Mouse (Mus musculus) olfactory bulb, adult 2 months (tissue): Measurements from ENCODE around the gene 2310079G19Rik. TPM values are rescaled to one million over a fixed set of nuclear protein-coding genes. Genes with fewer than 3 reads are reported as not detected.

Experiments used
- H3K27ac ChIP-seq: fragments of 200-500 bp; 2 replicates; pipeline ENCODE4 v1.5.1; 2012; ENCODE audit warnings: low read depth, low read length; ENCODE audit not compliant: insufficient read depth
- H3K4me1 ChIP-seq: fragments of 200-500 bp; 2 replicates; pipeline ENCODE4 v1.6.1; 2012; ENCODE audit warnings: low read length; ENCODE audit not compliant: control insufficient read depth, insufficient read depth
- H3K4me3 ChIP-seq: fragments of 200-500 bp; 2 replicates; pipeline ENCODE4 v1.5.1; 2012; ENCODE audit warnings: mild to moderate bottlenecking, low read depth, low read length, moderate library complexity; ENCODE audit not compliant: insufficient read depth
- CTCF ChIP-seq: fragments of 200-500 bp; IDR thresholded peaks from 2 replicates; pipeline ENCODE4 v1.5.1; 2012; ENCODE audit warnings: low read depth, mild to moderate bottlenecking, low read length, moderate library complexity; ENCODE audit not compliant: insufficient read depth
- POLR2A ChIP-seq: fragments of 200-500 bp; IDR thresholded peaks from 2 replicates; pipeline ENCODE4 v1.6.1; 2012; ENCODE audit warnings: mild to moderate bottlenecking, low read depth, low read length, moderate library complexity; ENCODE audit not compliant: insufficient read depth
- WGBS: fragments of 180-500 bp; shearing (Covaris S2); methylation state at CpG from one replicate; pipeline ENCODE4 v1.1.7; 2018; 5-methylcytosine and 5-hydroxymethylcytosine counted together
- polyA plus RNA-seq: library from polyadenylated mRNA; stranded (reverse); fragments of >200 nt; gene quantifications from 2 replicates; pipeline ENCODE4 v1.2.4, GENCODE M21; 2012; ENCODE audit warnings: low replicate concordance; ENCODE audit not compliant: missing spikeins, insufficient read depth, insufficient read length

2310079G19Rik gene
- polyA plus RNA-seq: not detected in 2 replicates

DNA sequence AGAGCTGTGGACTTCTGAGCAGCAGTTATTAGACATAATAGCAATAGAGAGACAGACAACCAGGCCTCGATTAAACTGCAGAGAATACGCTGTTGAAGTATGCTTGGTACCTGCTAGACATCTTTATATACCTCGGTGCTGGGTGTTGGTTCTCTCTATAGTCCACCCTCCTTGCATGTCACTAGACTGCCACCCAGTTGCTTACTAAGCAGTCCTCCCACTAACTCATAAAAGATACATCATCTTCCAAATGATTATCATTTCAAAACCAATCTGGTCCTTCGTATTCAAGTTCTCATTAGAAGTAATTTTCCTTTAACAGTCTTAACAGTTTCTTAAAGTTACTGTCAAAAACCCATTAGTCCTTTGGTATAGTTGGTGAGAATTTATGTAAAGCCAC lies at the start of gene 2310079G19Rik:
Gene 2310079G19Rik (minus strand): TSS at position 101 of the 400 bp plus-strand sequence.
- TF ChIP-seq POLR2A: no peak
- TF ChIP-seq CTCF: no peak
- no peak within 1 kb of the TSS for H3K27ac ChIP-seq
- WGBS: 97% methylated on average over 4 of the region's 4 CpGs
- H3K4me1 ChIP-seq: no peaks in the 10 kb centered on the region
- H3K4me3 ChIP-seq: no peak within 1 kb of the TSS

DNA sequence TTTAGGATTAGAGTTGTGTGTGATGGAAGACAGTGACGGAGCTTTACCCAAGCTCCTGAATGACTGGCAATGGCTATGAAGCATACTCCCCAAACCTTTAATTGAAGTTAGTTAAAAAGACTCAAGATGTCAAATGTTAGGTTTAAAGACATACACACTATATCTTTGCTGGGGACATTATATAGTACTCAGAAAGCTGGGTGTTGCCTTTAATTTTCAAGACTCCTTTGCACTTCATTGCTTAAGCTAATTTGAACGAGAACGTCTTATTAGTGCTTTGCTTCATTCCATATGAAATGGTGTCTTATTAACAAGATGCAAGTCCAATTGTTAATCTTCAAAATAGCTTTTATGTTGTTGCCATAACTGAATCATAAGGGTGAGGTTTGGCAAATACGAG lies 44.1 kb upstream of the 2310079G19Rik start, which contains the start of gene Krtap27-1:
Gene Krtap27-1 (minus strand): TSS at position 101 of the 400 bp plus-strand sequence.
- Histone ChIP-seq H3K27ac (no peak within 1 kb of the TSS), H3K4me3 (no peak within 1 kb of the TSS), H3K4me1 (no peaks in the 10 kb centered on the region)
- 82% methylated on average over 4 of the region's 4 CpGs for WGBS
- TF ChIP-seq CTCF (no peak), POLR2A (no peak)

DNA sequence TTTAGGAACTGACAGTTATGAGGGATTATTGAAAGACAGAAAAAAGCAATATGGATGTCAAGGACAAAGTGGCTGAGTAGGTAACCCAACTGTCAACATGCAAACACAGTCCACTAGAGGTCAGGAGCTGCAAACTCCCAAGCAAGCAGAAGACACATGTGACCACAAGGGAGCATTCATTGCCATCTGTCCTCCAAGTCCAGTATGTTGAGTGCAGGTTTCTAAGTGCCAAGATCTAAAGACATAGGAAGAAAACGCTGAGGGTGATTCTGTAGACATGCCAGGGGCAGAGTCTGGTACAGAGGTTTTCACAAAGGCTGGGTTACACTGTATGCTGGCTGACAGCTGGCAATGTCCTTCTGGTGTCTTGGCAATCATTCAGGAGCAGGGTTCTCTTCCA lies 30.0 kb upstream of the 2310079G19Rik start:
- TF ChIP-seq CTCF (no peak), POLR2A (no peak)
- 9% methylated on average over 1 of the region's 1 CpGs for WGBS
- H3K4me3 ChIP-seq: no peak overlapping the region
- no peaks in the 10 kb centered on the region for H3K4me1 ChIP-seq
- no peak overlapping the region for H3K27ac ChIP-seq

DNA sequence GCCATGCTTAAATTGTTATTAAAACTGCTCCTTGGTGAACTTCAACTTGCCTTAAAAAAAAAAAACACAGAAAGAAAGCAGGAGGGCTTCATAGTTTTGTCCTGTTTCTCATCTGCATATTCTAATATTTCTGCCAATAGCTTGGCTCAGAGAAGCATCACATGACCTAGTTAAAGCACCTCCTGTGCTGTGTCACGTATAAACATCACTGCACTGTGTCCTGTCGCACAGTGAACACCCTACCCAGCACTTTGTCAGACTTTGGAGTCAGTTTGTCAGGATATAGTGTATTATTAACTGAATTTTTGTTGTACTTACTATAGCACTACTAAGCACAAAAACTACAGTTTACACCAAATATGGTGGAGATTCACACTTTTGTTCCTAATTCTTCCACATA lies 24.5 kb upstream of the 2310079G19Rik start:
- TF ChIP-seq CTCF: no peak
- TF ChIP-seq POLR2A: no peak
- Histone ChIP-seq H3K27ac (no peak overlapping the region), H3K4me1 (no peaks in the 10 kb centered on the region), H3K4me3 (no peak overlapping the region)
- WGBS: 57% methylated on average over 2 of the region's 2 CpGs

DNA sequence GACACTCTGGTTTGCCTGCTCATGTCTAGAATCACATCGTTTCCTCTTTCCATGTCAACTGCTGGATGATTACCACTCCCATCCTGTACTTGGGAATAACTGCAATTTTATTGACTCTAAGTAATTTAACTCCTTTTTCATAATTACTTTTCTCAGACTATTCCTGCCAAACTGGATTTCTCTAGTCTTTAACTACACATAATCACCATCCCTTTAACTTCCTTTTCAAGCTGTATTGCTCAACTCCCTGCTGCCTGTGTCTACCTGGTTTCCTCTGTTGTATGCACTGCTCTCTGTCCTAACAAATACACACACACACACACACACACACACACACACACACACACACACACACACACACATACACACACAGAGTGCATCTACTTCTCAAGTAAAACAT lies 23.6 kb upstream of the 2310079G19Rik start:
- no peak overlapping the region for H3K27ac ChIP-seq
- H3K4me1 ChIP-seq: no peaks in the 10 kb centered on the region
- TF ChIP-seq POLR2A: no peak
- no peak for TF ChIP-seq CTCF
- 31% methylated on average over 1 of the region's 1 CpGs for WGBS
- H3K4me3 ChIP-seq: no peak overlapping the region

DNA sequence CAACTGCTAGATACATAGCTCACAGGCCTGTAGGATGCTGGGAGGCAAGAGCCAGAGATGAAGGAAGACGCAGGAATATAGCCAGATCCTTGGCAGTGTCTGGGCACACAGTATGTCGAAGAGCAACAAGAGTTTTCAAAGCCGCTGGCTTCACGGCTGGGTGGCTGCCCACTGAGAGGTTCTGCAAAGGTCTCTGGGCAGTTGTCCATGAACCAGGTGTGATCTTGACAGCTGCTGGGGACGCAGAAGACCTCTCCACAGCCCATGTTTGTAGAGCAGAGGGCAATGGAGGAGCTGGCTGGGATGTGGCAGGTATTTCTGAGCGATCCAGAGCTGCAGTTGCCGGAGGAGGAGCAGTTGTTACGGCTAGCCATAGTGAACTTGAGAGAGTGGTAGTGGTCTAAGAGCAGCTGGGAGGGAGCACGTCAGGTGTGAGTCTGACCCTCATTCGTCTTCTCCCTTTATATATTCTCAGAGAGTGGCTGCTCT lies 19.9 kb upstream of the 2310079G19Rik start, which contains the start of gene Krtap26-1:
Gene Krtap26-1 (minus strand): TSS at position 439 of the 489 bp plus-strand sequence.
- TF ChIP-seq POLR2A (no peak), CTCF (no peak)
- Histone ChIP-seq H3K4me1 (no peaks in the 10 kb centered on the region), H3K27ac (no peak within 1 kb of the TSS), H3K4me3 (no peak within 1 kb of the TSS)
- whole genome bisulfite sequencing: 88% methylated on average over 10 of the region's 10 CpGs

DNA sequence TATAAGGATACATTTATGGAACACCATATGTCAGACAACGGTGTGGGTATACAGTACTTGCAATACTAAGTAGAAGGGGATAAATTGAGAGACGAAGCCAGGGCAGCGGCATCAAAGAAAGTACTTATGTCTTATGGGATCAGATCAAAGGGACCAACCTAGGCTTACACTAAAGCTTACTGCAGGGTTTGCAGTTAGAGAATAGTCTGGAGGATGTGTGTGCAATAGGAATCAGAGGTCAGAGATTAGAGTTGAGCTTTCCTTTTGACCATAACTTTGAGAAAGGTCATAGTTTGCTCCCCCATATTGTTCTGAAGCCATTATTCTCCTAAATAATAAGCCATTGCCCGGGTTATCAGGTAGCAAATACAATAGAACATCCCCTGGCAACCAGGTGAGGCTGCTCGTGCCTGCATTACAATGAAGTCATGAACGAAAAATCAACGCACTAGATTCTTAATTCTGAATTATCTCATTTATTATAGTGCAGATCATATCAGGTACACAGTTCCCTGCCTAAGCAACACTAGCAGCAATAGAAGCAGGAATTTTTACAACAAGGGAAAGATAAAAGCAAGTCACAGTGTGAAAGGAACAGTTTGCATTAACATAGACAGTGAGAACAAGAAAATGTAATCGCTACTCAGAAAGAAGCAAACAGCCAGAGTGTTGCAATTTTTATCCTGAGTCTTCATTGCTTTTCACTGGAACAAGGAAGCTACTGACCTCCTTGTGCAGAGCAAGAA lies 19.1 kb upstream of the 2310079G19Rik start:
- WGBS: 86% methylated on average over 8 of the region's 8 CpGs
- Histone ChIP-seq H3K27ac (no peak overlapping the region), H3K4me1 (no peaks in the 10 kb centered on the region), H3K4me3 (no peak overlapping the region)
- no peak for TF ChIP-seq POLR2A
- no peak for TF ChIP-seq CTCF

DNA sequence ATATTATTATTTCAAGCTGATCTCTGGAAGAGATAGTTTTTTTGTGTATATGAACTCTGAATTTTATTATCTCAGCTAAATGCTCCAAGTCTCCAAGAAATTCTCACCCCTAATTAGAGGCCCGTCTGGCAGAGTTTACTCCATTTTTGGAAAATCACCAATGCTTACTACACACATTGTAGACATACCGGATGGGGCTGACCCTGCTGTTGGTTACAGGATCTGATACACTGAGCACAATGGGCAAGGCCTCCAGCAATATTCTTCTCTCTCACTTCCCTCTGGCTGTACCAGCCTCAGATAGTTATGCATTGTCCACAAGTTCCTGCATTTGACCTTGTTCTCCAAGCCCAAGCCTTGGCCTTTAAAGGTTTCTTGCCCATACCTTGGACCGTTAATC lies 12.6 kb upstream of the 2310079G19Rik start:
- Histone ChIP-seq H3K4me3 (no peak overlapping the region), H3K27ac (no peak overlapping the region), H3K4me1 (no peaks in the 10 kb centered on the region)
- TF ChIP-seq CTCF (no peak), POLR2A (no peak)
- 70% methylated on average over 3 of the region's 3 CpGs for WGBS

DNA sequence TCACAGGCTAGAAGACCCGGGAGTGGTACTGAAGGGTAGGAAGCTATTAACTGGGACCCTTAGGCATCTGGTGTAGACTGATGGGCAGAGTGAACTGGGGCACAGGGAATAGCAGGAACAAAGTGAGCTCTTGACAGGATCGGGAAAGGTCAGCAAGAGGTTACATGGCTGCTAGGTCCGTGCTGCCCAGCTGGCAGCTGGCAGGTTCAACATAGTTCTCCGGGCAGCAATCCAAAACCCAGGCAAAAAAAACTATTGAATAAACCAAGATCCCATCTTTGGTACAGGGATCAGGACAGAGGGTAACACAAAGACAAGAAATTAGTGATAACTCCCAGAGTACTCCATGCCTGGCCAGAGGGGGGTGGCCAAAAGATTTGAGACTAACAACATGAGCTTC lies 7.7 kb upstream of the 2310079G19Rik start:
- TF ChIP-seq POLR2A (no peak), CTCF (no peak)
- Histone ChIP-seq H3K27ac (no peak overlapping the region), H3K4me3 (no peak overlapping the region), H3K4me1 (no peaks in the 10 kb centered on the region)
- 34% methylated on average over 4 of the region's 4 CpGs for WGBS

DNA sequence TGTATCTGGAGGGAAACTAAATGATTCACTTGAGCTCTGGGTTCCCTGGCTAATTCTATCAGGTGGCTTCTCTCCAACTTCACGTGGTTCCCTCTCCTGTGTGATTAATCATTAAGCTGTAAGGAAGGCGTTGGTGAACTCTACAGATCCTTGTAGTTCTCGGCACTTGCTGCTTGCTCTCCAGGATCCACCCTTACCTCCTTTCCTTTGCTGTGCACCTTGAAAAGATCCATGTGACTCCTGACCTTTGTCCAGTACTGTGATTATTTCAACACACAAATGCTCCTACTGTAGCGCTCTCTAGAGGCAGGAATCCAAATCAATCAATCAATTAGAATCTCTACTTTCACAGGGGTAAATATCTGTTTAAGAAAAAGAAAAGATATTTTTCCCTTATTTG lies 4.0 kb upstream of the 2310079G19Rik start:
- 82% methylated on average over 4 of the region's 4 CpGs for WGBS
- Histone ChIP-seq H3K4me1 (no peaks in the 10 kb centered on the region), H3K4me3 (no peak overlapping the region), H3K27ac (no peak overlapping the region)
- TF ChIP-seq POLR2A (no peak), CTCF (no peak)
